Mouse (Mus musculus) bone marrow, adult 2 months (tissue): ENCODE measurements around the gene Stat5a. TPM values are rescaled to one million over a fixed set of nuclear protein-coding genes. Genes with fewer than 3 reads are reported as not detected.

Source experiments
- H3K27ac ChIP-seq: fragments of 200-500 bp; 2 replicates; pipeline ENCODE4 v1.5.1; 2012; ENCODE audit warnings: low read depth, mild to moderate bottlenecking, control low read depth, inconsistent platforms, low read length; ENCODE audit not compliant: control insufficient read depth, poor library complexity, insufficient read depth
- H3K4me1 ChIP-seq: fragments of 200-500 bp; 2 replicates; pipeline ENCODE4 v1.6.1; 2011; ENCODE audit warnings: low read length; ENCODE audit not compliant: control insufficient read depth, insufficient read depth
- H3K4me3 ChIP-seq: fragments of 200-500 bp; replicated peaks from 2 replicates; pipeline ENCODE3; 2011; ENCODE audit warnings: mild to moderate bottlenecking, low read depth, low read length, control low read depth; ENCODE audit not compliant: control insufficient read depth
- CTCF ChIP-seq: fragments of 200-500 bp; IDR thresholded peaks from 2 replicates; pipeline ENCODE4 v1.5.1; 2011; ENCODE audit warnings: low read length, control low read depth; ENCODE audit not compliant: control insufficient read depth, insufficient read depth
- POLR2A ChIP-seq: fragments of 200-500 bp; IDR thresholded peaks from 2 replicates; pipeline ENCODE4 v1.6.1; 2011; ENCODE audit warnings: low read depth, mild to moderate bottlenecking, control low read depth, low read length, borderline replicate concordance; ENCODE audit not compliant: control insufficient read depth
- WGBS: fragments of 180-500 bp; shearing (Covaris S2); methylation state at CpG from one replicate; pipeline ENCODE4 v1.1.7; 2018; 5-methylcytosine and 5-hydroxymethylcytosine counted together
- polyA plus RNA-seq: library from polyadenylated mRNA; stranded (reverse); fragments of >200 nt; gene quantifications from 2 replicates; pipeline ENCODE4 v1.2.4, GENCODE M21; 2011; ENCODE audit warnings: low replicate concordance; ENCODE audit not compliant: missing spikeins, insufficient read depth, insufficient read length

The Stat5a gene
- polyA plus RNA-seq, result 8.6 and 16.5 TPM in 2 replicates

DNA sequence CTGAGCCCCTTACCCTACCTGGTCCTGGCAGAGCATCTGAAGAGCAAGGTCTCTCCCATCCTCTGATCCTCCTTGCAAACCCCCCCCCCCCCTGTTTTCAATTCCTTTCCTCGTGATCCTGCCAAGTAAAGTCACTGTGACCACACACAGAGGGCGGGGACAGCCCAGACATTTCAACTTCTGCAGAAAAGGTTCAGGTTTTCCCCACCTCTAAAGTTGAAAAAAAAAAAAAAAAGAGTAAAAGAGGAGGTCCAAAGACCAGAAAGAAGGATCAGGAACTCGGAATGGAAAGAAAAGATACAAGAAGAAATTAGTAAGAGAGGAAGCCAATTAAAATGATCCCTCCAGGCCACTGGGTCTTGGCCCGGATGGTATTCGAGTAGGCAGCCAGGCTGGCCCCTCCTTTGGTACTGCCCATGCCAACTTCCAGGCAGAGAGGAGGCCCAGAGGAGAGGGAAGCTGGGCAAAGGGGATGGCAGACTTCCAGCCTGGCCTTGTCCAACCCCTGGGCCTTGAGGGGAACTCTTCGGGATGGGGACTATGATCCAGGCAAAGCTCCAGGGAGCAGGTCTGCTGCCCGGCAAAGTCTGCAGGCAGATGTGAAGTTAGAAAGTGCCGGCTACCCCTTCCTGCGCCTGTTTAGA, at the start of gene Stat5a:
Stat5a (plus strand) TSS at position 417 of the 644 bp plus-strand sequence.
- 30% methylated on average over 9 of the region's 9 CpGs for WGBS

GRCm38 (mm10) chr11:100810516-100810915, 48.6 kb upstream of the Stat5a start:
- H3K27ac ChIP-seq, result no peak overlapping the region
- H3K4me1 ChIP-seq, result peaks cover 2% of the 10 kb centered on the region; the same call in 1 of the 2 replicates
- TF ChIP-seq POLR2A, result no peak
- TF ChIP-seq CTCF, result no peak
- 84% methylated on average over 9 of the region's 9 CpGs for WGBS
- no peak overlapping the region for H3K4me3 ChIP-seq

More for the DNA sequence above, at the start of gene Stat5a:
- Histone ChIP-seq H3K27ac (peak within 1 kb of the TSS; percentile 86), H3K4me3 (peak within 1 kb of the TSS; percentile 77), H3K4me1 (peaks cover 8% of the 10 kb centered on the region)
- no peak for TF ChIP-seq POLR2A
- no peak for TF ChIP-seq CTCF

- Histone ChIP-seq H3K4me3 (no peak overlapping the region), H3K27ac (no peak overlapping the region), H3K4me1 (peaks cover 4% of the 10 kb centered on the region; the same call in 1 of the 2 replicates)
- 95% methylated on average over 2 of the region's 2 CpGs for WGBS
- TF ChIP-seq POLR2A, result no peak
- peak; percentile 12; the same call in 1 of the 2 replicates for TF ChIP-seq CTCF
Measured at GRCm38 (mm10) chr11:100811132-100811531, 48.0 kb upstream of the Stat5a start.

- peaks cover 6% of the 10 kb centered on the region; the same call in 1 of the 2 replicates for H3K4me1 ChIP-seq
- H3K27ac ChIP-seq, result peak overlapping the region; percentile 64; the same call in 1 of the 2 replicates
- WGBS, result 1% methylated on average over 13 of the region's 13 CpGs
- TF ChIP-seq CTCF (no peak), POLR2A (no peak)
- peak overlapping the region; percentile 41 for H3K4me3 ChIP-seq
Measured at GRCm38 (mm10) chr11:100814498-100814897, 44.7 kb upstream of the Stat5a start.

DNA sequence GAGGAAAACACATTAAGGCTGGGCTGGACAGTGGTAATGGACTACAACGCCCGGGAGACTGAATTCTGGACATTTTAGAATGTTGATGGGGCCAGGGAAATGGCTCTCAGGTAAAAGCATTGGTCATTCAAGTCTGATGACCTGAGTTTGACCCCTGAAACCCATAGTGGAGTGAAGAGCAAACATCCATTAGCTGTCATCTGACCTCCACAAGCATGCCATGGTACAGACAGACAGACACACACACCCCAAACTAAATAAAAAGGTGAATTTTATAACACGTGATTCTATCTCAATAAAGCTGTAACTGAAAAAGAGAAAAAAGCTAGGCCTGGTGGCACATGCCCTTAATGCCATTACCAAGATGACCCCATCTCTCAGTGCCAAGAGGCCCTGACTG, 42.8 kb upstream of the Stat5a start:
- no peak for TF ChIP-seq CTCF
- no peak for TF ChIP-seq POLR2A
- H3K4me1 ChIP-seq, result peaks cover 11% of the 10 kb centered on the region; the same call in 1 of the 2 replicates
- H3K4me3 ChIP-seq, result no peak overlapping the region
- WGBS, result 68% methylated on average over 3 of the region's 3 CpGs
- H3K27ac ChIP-seq, result no peak overlapping the region

DNA sequence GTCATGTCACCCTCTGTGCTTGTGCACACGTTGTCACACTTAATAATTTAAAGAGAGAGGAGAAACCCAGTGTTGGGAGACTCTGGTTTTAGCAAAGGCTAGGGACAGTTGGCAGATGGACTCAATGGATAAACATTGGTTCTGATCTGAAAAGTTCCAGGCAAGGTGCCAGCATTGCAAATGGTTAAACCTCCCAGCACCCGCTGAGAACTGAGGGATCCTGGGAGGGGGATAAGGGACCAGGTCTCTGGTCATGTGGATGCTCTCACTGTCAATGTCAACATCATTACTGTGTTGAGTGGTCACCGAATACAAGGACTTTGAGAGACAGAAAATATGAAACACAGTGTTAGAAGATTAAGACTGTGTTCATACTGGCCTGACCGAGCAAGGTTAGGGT, 42.4 kb upstream of the Stat5a start:
- TF ChIP-seq CTCF (no peak), POLR2A (no peak)
- no peak overlapping the region for H3K4me3 ChIP-seq
- peaks cover 13% of the 10 kb centered on the region; the same call in 1 of the 2 replicates for H3K4me1 ChIP-seq
- H3K27ac ChIP-seq, result no peak overlapping the region
- 65% methylated on average over 4 of the region's 4 CpGs for WGBS

- 79% methylated on average over 9 of the region's 9 CpGs for WGBS
- Histone ChIP-seq H3K27ac (no peak overlapping the region), H3K4me1 (peaks cover 13% of the 10 kb centered on the region; the same call in 1 of the 2 replicates), H3K4me3 (no peak overlapping the region)
- no peak for TF ChIP-seq POLR2A
- TF ChIP-seq CTCF, result no peak
Measured at GRCm38 (mm10) chr11:100817311-100817710, 41.8 kb upstream of the Stat5a start.

DNA sequence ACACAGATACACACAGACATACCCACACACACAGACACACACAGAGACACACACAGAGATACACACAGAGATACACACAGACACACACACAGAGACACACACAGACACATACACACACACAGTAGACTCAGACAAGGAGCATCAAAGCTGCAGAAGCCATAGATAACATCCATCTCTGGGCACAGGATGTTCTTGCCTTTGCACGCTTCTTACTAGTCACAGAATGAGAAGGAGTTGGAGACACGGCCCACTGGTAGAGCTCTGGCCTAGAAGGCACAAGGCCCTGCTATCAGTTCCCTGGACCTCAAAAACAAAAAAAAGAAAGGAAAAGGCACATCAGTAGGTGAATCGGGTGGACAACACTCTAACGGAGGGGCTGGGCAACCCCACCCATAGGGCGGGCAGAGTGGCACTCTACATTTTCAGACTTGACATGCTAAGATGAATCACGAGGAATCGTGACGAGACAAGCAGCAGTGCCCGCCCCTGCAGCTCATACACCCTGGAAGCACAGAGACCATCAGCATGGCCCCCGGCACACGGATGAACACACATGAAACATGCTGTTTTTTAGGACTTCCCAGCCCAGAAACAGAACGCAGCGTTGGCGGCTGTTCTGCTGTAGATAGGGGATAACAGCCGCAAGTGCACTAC, 40.7 kb upstream of the Stat5a start:
- no peak overlapping the region for H3K27ac ChIP-seq
- TF ChIP-seq CTCF, result no peak
- no peak for TF ChIP-seq POLR2A
- H3K4me1 ChIP-seq, result peaks cover 14% of the 10 kb centered on the region; the same call in 1 of the 2 replicates
- H3K4me3 ChIP-seq, result no peak overlapping the region
- WGBS, result 57% methylated on average over 15 of the region's 15 CpGs

DNA sequence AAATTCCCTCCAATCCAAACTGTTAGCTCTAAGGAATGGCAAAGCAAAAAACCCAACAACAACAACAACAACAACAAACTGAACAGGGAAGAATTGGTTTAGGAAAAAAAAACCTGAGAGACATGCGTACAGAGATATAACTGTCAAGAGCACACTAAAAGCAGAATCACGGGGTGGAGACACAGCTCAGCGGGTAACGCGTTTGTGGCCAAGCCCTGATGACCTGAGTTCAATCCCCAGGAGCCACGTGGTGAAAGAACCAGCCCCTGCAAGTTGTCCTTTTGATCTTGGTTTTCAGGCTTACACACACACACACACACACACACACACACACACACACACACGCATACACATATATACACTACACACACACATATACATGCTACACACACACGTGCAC, 40.1 kb upstream of the Stat5a start:
- 51% methylated on average over 8 of the region's 8 CpGs for WGBS
- Histone ChIP-seq H3K27ac (no peak overlapping the region), H3K4me1 (peaks cover 14% of the 10 kb centered on the region; the same call in 1 of the 2 replicates)

More for the DNA sequence above, 40.1 kb upstream of the Stat5a start:
- no peak overlapping the region for H3K4me3 ChIP-seq
- TF ChIP-seq CTCF, result no peak
- TF ChIP-seq POLR2A, result no peak
